Mouse (Mus musculus) neural tube, embryonic 13.5 days (tissue): ENCODE data around the gene Tex261. TPM values are rescaled to one million over a fixed set of nuclear protein-coding genes. Genes with fewer than 3 reads are reported as not detected.
A peak's percentile ranks its signal among the peaks of the same experiment; 100 is the strongest.

Source experiments
- ATAC-seq: fragments of 200-750 bp; cut with Nextera tagmentation; 2 replicates; pipeline ENCODE4 v1.8.0; 2017; ENCODE audit warnings: low read depth, mild to moderate bottlenecking, moderate TSS enrichment, moderate library complexity
- H3K27ac ChIP-seq: fragments of 300-500 bp; sonication (generic); replicated peaks from 2 replicates; pipeline ENCODE4 v1.5.1; 2015; ENCODE audit warnings: moderate library complexity, mild to moderate bottlenecking, inconsistent platforms
- H3K27me3 ChIP-seq: fragments of 300-500 bp; sonication (generic); 2 replicates; pipeline ENCODE4 v1.6.1; 2015; ENCODE audit warnings: mild to moderate bottlenecking, inconsistent platforms
- H3K36me3 ChIP-seq: fragments of 300-500 bp; sonication (generic); 2 replicates; pipeline ENCODE4 v1.6.1; 2015; ENCODE audit warnings: mild to moderate bottlenecking, inconsistent platforms
- H3K4me1 ChIP-seq: fragments of 300-500 bp; sonication (generic); replicated peaks from 2 replicates; pipeline ENCODE4 v1.6.1; 2015; ENCODE audit warnings: inconsistent platforms
- H3K4me2 ChIP-seq: fragments of 300-500 bp; sonication (generic); 2 replicates; pipeline ENCODE4 v1.6.1; 2015; ENCODE audit warnings: inconsistent platforms, mild to moderate bottlenecking, moderate library complexity
- H3K4me3 ChIP-seq: fragments of 300-500 bp; sonication (generic); 2 replicates; pipeline ENCODE4 v1.5.1; 2015; ENCODE audit warnings: mild to moderate bottlenecking, inconsistent platforms
- H3K9ac ChIP-seq: fragments of 300-500 bp; sonication (generic); 2 replicates; pipeline ENCODE4 v1.6.1; 2015; ENCODE audit warnings: moderate library complexity, mild to moderate bottlenecking, inconsistent platforms
- H3K9me3 ChIP-seq: fragments of 300-500 bp; sonication (generic); 2 replicates; pipeline ENCODE4 v1.6.1; 2016; ENCODE audit warnings: inconsistent platforms
- WGBS: fragments of 180-500 bp; shearing (Covaris S2); methylation state at CpG from one replicate; pipeline ENCODE4 v1.1.7; 2015; 5-methylcytosine and 5-hydroxymethylcytosine counted together
- polyA plus RNA-seq: library from polyadenylated mRNA; unstranded; fragments of >200 nt; fragmentation: Nextera tagmentation; extraction: Ambion mirVana; gene quantifications from 2 replicates; pipeline ENCODE4 v1.2.1, GENCODE M21; 2015

The Tex261 gene
- polyA plus RNA-seq, 1 experiment from 2014 or later, result 66.7 TPM

DNA sequence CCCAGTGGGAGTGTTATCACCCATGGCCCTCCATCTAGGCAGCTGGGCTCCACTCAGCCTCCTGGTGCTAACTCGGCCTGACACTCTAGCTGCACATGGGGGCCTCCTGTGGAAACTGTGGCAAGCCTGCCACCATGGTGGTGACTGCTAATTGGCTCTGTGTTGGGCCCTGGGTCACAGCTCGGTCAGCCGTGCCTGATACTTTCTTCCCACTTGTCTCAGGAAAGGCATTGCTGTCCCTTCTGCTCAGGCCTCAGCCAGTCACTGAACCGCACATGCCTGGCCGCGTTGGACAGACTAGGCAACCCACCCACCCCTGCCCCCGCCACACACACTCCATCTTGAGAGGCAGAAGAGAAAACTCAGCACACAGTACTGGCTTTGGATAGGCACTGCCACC is 12.9 kb upstream of the Tex261 start:
- no peaks in the 10 kb centered on the region for H3K27me3 ChIP-seq
- no peak overlapping the region for H3K4me3 ChIP-seq
- no peak overlapping the region for H3K27ac ChIP-seq
- H3K9ac ChIP-seq, result no peak overlapping the region
- 18% methylated on average over 7 of the region's 7 CpGs for WGBS
- H3K9me3 ChIP-seq, result no peaks in the 10 kb centered on the region
- ATAC-seq, result no peak
- H3K4me2 ChIP-seq, result no peak overlapping the region
- H3K36me3 ChIP-seq, result no peaks in the 10 kb centered on the region
- H3K4me1 ChIP-seq, result peaks cover 4% of the 10 kb centered on the region; the same call in 1 of the 2 replicates

DNA sequence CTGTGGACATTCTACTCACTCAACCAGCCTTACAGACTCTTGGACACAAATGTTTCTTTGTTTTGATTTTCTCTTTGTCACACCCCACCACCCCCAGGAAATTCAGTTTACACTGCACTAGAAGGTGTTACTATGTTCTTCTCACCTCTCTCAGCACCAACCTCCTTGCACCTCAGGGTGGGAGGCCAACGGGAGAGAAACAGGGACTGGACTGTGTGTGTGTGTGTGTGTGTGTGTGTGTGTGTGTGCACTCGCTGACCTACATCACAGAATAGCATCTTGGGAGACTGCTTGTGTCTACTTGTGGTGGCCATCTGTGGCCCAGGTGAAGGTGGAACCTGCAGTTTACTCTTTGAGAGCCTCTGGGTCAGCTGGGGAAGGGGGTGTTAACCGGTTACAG is 10.8 kb upstream of the Tex261 start:
- 78% methylated on average over 3 of the region's 3 CpGs for whole genome bisulfite sequencing
- Histone ChIP-seq H3K36me3 (no peaks in the 10 kb centered on the region), H3K9ac (no peak overlapping the region)

DNA sequence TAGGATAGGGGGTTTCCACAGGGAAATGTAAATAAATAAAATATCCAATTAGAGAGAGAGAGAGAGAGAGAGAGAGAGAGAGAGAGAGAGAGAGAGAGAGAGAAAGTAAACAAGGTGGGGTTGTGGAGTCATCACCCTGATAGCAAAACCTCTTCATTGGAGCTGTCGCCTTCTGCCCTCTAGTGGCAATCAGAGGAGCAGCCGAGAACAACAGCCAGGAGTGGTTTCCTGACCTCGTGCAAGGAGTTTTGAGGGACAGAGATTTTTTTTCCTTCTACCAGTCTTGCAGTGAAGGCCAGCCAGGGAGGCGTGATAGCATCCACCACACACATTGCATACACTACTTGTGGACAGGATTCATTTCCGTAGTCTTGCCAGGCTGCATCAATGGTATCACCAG is 3.4 kb upstream of the Tex261 start:
- no peak overlapping the region for H3K9ac ChIP-seq
- no peak overlapping the region for H3K27ac ChIP-seq
- 5% methylated on average over 5 of the region's 5 CpGs for WGBS
- H3K4me3 ChIP-seq, result no peak overlapping the region
- no peaks in the 10 kb centered on the region for H3K27me3 ChIP-seq
- ATAC-seq, result no peak
- no peaks in the 10 kb centered on the region for H3K36me3 ChIP-seq
- peaks cover 21% of the 10 kb centered on the region for H3K4me1 ChIP-seq
- H3K4me2 ChIP-seq, result no peak overlapping the region
- no peaks in the 10 kb centered on the region for H3K9me3 ChIP-seq

More for the DNA sequence above, 10.8 kb upstream of the Tex261 start:
- H3K4me2 ChIP-seq, result no peak overlapping the region
- peaks cover 4% of the 10 kb centered on the region; the same call in 1 of the 2 replicates for H3K4me1 ChIP-seq
- no peaks in the 10 kb centered on the region for H3K9me3 ChIP-seq
- no peaks in the 10 kb centered on the region for H3K27me3 ChIP-seq
- no peak overlapping the region for H3K27ac ChIP-seq
- H3K4me3 ChIP-seq, result no peak overlapping the region
- no peak for ATAC-seq

DNA sequence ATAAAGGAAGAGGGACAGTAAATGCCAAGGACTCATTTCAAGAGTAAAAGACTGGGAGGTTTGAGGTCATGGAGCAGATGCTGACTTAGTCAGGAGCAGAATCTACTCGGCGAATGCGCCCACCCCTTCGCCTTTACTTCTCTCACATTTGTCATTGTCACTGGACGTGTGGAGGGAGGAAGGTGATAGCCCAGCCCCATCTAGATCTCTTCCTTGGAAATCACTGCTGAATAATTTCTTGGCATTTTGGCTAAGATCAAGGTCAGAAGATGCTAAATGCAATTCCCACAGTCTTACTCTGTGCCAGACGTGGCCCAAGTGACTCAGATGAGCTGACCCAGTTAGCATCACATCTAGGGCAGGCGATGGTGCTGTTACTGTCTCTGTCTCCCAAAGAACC is 2.7 kb upstream of the Tex261 start:
- no peaks in the 10 kb centered on the region for H3K9me3 ChIP-seq

DNA sequence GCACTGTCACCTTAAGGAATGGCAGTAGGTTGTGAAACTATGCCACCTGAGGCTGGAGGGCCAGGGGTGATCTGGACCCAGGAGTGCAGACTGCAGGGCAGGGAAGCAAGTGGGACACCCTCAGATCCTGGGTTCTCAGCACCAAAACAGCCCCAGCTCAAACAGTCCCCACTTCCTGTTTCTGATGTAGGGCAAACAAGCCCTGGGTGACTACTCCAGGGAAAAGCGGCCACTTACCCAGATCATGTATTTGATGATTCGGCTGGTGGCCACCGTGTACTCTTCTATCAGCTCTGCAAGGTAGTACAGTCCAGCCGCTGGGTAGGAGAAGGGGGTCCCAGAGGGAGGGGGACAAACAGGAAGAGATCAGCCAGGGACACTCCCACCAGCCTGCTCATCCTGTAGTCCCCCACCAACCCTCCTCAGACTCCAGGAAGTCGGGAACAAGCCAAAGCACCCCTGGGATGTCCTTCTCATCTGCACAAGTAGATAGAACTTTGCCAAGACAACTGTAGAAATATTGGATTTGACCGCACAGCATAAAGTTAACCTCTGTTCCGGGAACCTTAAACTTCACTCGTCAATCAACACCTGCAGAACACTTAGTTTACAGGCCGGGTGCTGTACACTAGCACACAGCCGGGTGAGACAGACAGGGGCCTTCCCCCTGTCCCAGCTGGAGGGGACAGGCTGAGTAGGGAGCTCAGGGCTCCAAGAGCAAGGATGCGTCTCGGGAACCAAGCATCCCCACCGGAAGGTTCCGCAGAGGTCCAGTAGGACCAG is 641 bp downstream of the Tex261 start:
- 2% methylated on average over 14 of the region's 14 CpGs for WGBS
- H3K9me3 ChIP-seq, result no peaks in the 10 kb centered on the region

More for the DNA sequence above, 2.7 kb upstream of the Tex261 start:
- 79% methylated on average over 7 of the region's 7 CpGs for WGBS
- Histone ChIP-seq H3K4me1 (peaks cover 28% of the 10 kb centered on the region), H3K36me3 (0 out of 2 replicates have a peak, but pooled peaks cover 3% of the 10 kb centered on the region), H3K27ac (no peak overlapping the region), H3K4me3 (no peak overlapping the region), H3K4me2 (no peak overlapping the region), H3K9ac (0 out of 2 replicates have a peak overlapping the region, but pooled peaks have one; percentile 17), H3K27me3 (no peaks in the 10 kb centered on the region)
- no peak for ATAC-seq

DNA sequence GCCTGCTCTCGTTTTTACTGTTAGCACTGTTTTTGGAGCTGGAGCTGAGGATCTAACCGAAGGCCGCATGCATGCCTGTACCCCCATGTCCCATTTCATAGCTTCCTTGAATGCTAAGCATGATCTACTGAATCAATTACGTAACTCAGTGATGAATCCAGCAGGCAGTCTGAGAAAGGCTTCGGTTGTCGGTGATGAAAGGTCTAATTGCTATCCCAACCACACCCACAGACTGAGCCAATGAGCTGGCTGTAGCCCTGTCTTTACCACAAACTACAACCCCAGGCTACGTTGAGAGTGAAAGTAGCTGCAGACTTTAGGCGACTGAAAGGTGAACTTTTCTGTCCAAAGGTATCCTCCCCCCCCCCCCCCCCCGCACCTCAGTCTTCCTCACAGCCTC is 1.5 kb downstream of the Tex261 start:
- Histone ChIP-seq H3K9ac (peak overlapping the region; percentile 95), H3K4me2 (peak overlapping the region; percentile 86), H3K27ac (no peak overlapping the region), H3K4me1 (peaks cover 30% of the 10 kb centered on the region), H3K4me3 (peak overlapping the region; percentile 82), H3K36me3 (peaks cover 37% of the 10 kb centered on the region), H3K9me3 (no peaks in the 10 kb centered on the region), H3K27me3 (no peaks in the 10 kb centered on the region)
- 56% methylated on average over 8 of the region's 9 CpGs for WGBS
- no peak for ATAC-seq

More for the DNA sequence above, 641 bp downstream of the Tex261 start:
- Histone ChIP-seq H3K27me3 (no peaks in the 10 kb centered on the region), H3K4me2 (peak overlapping the region; percentile 86), H3K36me3 (peaks cover 28% of the 10 kb centered on the region), H3K4me3 (peak overlapping the region; percentile 82), H3K9ac (peak overlapping the region; percentile 95), H3K27ac (peak overlapping the region; percentile 90), H3K4me1 (peaks cover 30% of the 10 kb centered on the region)
- ATAC-seq, result peak; percentile 67

DNA sequence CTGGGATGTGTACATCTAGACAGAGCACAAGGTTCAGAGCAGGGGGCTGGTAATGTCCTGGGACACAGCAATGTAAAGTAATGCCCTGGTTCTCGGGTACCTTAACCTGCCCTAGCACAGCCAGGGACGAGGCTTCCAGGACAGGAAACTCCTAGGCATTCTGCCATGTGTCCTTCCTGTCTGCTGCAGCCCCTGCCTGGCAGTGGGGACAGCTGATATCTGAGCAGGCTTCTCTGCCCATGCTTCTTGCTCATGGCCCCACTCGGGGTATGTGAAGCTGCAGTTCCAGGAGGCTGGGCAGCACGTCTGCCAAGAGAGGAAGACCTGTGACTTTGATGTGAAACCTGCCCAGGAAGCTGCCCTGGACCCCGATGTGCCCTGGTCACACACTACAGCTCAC is 7.1 kb downstream of the Tex261 start:
- Histone ChIP-seq H3K9ac (no peak overlapping the region), H3K27me3 (peaks cover 20% of the 10 kb centered on the region), H3K4me1 (peaks cover 4% of the 10 kb centered on the region), H3K4me3 (no peak overlapping the region), H3K4me2 (no peak overlapping the region), H3K36me3 (peaks cover 54% of the 10 kb centered on the region), H3K9me3 (no peaks in the 10 kb centered on the region), H3K27ac (no peak overlapping the region)
- ATAC-seq, result no peak
- WGBS, result 89% methylated on average over 5 of the region's 5 CpGs

DNA sequence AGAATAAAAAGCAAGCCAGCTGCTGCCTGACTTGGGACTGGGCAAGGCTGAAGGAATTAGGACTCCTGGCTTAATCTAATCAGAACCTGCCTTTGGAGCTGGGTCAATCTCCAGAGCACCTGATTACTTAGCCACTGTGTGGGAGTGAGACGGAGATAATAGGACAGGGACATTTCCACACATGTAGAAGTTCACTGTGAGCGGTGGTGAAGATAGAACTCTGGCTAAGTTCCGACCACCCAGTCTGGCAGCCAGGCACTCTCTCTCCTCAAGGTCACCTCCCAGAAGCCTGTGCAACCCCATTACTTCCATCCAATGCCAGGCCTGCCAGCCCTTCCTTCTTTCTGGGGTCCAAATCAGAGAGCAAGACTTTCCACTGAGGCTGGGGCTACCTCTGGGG is 8.6 kb downstream of the Tex261 start:
- H3K4me2 ChIP-seq, result no peak overlapping the region
- WGBS, result 94% methylated on average over 3 of the region's 3 CpGs
- no peak for ATAC-seq
- no peak overlapping the region for H3K4me3 ChIP-seq
- no peak overlapping the region for H3K9ac ChIP-seq
- peaks cover 35% of the 10 kb centered on the region for H3K27me3 ChIP-seq
- peaks cover 45% of the 10 kb centered on the region for H3K36me3 ChIP-seq
- peaks cover 11% of the 10 kb centered on the region for H3K4me1 ChIP-seq
- no peaks in the 10 kb centered on the region for H3K9me3 ChIP-seq
- no peak overlapping the region for H3K27ac ChIP-seq

DNA sequence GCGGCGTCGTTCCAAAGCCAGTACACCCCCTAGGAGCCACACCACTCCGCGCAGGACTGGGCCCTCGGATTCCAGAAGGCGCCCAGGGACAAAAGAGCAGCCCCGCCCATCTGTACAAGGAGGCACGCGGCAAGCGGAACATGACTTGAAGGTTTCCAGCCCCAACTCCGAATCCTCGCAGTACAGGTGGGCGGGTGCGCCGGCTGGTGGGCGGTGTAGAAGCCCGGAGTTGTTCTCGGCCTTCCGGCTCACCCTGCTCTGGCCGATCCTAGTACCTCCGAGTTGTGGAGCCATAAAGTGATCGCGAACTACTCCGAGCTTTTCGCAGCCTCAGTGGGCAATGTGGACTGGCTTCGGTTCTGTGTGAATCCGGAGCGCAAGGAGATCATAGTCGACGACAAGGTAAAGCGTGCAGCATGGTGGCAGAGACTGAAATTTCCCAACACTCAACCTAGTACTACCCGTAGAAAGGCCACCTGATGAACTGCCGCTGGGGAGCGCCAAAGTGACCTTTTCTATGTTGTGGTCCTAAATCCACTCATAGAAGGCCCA is 12.7 kb downstream of the Tex261 start:
- H3K4me2 ChIP-seq, result peak overlapping the region; percentile 48
- no peaks in the 10 kb centered on the region for H3K9me3 ChIP-seq
- H3K27ac ChIP-seq, result no peak overlapping the region
- H3K9ac ChIP-seq, result 0 out of 2 replicates have a peak overlapping the region, but pooled peaks have one; percentile 38
- peaks cover 16% of the 10 kb centered on the region for H3K4me1 ChIP-seq
- peaks cover 7% of the 10 kb centered on the region for H3K36me3 ChIP-seq
- ATAC-seq, result peak; percentile 45
- 2% methylated on average over 35 of the region's 35 CpGs for WGBS
- peak overlapping the region; percentile 23 for H3K4me3 ChIP-seq
- peaks cover 69% of the 10 kb centered on the region for H3K27me3 ChIP-seq

DNA sequence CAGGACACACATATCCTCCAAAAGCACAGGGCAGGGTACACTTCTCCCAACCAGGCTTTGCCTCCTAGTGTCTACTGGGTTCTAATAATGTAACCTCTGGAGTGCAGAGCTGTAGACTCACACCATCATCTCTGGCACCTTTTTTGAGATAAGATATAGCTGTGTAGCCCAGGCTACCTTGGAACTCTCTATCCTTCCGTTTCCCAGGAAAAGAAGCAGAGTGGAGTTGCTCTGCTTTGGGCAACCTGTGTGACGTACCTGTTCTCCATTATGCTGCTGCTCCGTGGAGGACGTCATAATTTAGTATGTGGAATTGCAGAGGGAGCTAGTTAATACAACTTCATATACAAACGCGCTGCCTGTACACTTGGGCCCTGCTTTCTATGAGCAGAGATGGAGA is 13.3 kb downstream of the Tex261 start, which contains the start of gene Ankrd53:
Ankrd53 (plus strand) TSS at position 301 of the 400 bp plus-strand sequence.
- H3K4me2 ChIP-seq, result peak within 1 kb of the TSS; percentile 48
- peaks cover 75% of the 10 kb centered on the region for H3K27me3 ChIP-seq
- H3K36me3 ChIP-seq, result 0 out of 2 replicates have a peak, but pooled peaks cover 3% of the 10 kb centered on the region
- no peaks in the 10 kb centered on the region for H3K9me3 ChIP-seq
- H3K4me1 ChIP-seq, result peaks cover 18% of the 10 kb centered on the region
- WGBS, result 19% methylated on average over 6 of the region's 6 CpGs
- 0 out of 2 replicates have a peak within 1 kb of the TSS, but pooled peaks have one; percentile 38 for H3K9ac ChIP-seq
- ATAC-seq, result no peak
- H3K4me3 ChIP-seq, result peak within 1 kb of the TSS; percentile 23
- H3K27ac ChIP-seq, result no peak within 1 kb of the TSS

DNA sequence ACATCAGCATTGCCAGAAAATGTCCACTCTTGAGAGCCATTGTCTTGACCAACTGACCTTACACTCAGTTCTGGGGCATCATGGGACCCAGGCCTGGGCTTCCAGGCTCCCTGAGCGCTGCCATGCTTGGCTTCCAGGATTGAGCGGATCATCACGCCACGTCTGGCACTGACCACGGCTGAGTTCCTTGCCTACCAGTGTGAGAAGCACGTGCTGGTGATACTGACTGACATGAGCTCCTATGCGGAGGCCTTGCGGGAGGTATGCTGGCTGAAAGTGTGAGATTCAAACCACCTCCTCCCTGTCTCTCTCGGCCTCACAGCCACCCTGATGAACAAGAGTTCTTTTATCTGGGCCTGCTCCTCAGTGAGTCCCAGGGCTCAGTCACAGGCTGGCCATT is 19.6 kb downstream of the Tex261 start:
- Histone ChIP-seq H3K27me3 (peaks cover 81% of the 10 kb centered on the region), H3K27ac (no peak overlapping the region), H3K4me3 (no peak overlapping the region), H3K4me2 (no peak overlapping the region), H3K36me3 (no peaks in the 10 kb centered on the region), H3K9me3 (no peaks in the 10 kb centered on the region), H3K9ac (no peak overlapping the region), H3K4me1 (peaks cover 7% of the 10 kb centered on the region)
- ATAC-seq, result no peak
- WGBS, result 75% methylated on average over 9 of the region's 9 CpGs

DNA sequence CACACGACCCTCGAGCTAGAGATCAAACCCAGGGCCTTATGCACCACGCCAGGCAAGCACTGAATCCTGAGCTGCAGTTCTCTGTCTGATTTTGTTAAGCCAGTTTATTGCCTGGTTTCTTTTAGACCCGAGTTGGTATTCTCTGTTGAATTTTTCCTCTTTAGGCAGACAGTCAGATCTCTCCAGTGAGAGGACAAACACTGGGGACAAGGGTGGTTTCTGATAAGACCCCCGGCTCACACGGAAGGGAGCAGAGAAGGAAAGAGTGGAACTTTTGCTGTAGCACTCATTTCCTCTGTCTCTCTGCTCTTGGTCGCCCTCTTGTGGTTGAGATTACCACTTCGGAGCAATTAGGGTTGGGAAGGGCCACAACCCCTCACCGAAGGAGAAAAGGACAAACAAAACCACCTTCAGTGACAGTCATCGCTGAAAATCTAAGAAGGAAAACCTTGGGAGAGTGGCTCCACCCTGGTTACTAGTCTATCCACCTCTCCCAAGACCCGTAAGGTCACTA is 25.4 kb downstream of the Tex261 start:
- Histone ChIP-seq H3K9me3 (no peaks in the 10 kb centered on the region), H3K4me1 (no peaks in the 10 kb centered on the region), H3K4me2 (no peak overlapping the region), H3K27me3 (peaks cover 44% of the 10 kb centered on the region), H3K27ac (no peak overlapping the region), H3K9ac (no peak overlapping the region), H3K4me3 (no peak overlapping the region), H3K36me3 (no peaks in the 10 kb centered on the region)
- 8% methylated on average over 11 of the region's 11 CpGs for WGBS
- ATAC-seq, result no peak
